Mouse (Mus musculus) embryo, embryonic 9.5 days (tissue): ENCODE results near the gene Ccdc130.

Experiments used
- DNase-seq: peaks from one replicate; pipeline ENCODE4 v3.0.0-alpha.2; 2017; ENCODE audit errors: extremely low spot score

Gene Ccdc130

GRCm38 (mm10) chr8:84269950-84270773 is at the start of gene Ccdc130:
TSS of gene Ccdc130 (minus strand) at chr8:84270380.
- peak; percentile 98 for DNase-seq

- no peak for DNase-seq
These were observed 38.2 kb upstream of the Ccdc130 start for GRCm38 (mm10) chr8:84308376-84308775.

- no peak for DNase-seq
These were observed 33.8 kb upstream of the Ccdc130 start for GRCm38 (mm10) chr8:84303951-84304350.

GRCm38 (mm10) chr8:84297029-84297785 is 27.0 kb upstream of the Ccdc130 start:
- DNase-seq: no peak

DNA sequence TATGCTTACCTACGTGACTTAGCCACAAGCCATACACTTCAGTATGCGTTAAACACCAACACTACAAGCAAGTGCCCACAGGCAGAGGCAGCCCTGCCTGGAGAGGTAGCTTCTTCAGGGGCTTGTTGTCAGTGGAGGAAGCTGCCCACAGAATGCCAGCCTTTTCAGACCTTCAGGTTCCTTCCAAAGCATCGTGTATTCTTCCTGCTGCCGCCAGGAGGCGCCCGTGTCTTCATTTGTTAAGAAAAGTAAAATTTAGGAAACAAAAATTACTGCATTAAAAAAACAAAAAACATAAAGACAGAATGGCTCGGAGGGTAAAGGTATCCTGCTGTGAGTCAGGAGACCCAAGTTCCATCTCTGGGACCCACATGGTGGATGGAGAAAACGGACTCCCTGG is 21.5 kb upstream of the Ccdc130 start:
- DNase-seq: peak; percentile 48

DNA sequence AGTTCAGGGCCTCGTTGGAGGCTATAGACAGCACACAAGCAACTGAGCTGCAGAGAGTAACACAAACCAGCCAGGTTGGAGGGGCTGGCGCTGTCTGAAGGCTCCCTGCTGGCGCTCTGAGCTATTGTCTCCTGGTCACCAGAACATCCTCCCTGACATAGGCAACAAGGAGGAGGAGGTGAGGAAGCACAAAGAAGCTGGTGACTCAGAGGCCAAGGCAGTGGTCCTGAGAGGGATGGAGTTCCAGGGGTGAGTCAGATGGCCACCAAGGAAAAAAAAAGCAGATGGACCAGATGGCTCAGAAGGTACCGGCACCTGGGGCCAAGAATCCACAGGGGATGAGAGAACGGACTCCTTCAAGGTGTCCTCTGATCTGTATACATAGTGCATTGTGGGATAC is 20.9 kb upstream of the Ccdc130 start:
- DNase-seq: no peak

GRCm38 (mm10) chr8:84288892-84289291 is 18.7 kb upstream of the Ccdc130 start:
- no peak for DNase-seq

DNA sequence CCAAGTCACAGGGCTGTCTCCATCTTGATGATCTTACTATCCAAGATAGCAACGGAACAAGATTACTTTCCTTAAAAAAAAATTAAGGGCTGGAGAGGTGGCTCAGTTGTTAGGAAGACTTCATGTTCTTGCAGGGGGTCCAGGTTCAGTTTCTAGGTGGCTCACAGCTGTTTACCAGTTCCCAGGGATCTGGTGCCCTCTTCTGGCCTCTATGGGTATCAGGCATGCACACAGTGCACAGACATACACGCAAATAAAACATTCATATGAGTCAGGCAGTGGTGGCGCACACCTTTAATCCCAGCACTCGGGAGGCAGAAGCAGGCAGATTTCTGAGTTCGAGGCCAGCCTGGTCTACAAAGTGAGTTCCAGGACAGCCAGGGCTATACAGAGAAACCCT is 15.5 kb upstream of the Ccdc130 start:
- peak; percentile 50 for DNase-seq

DNA sequence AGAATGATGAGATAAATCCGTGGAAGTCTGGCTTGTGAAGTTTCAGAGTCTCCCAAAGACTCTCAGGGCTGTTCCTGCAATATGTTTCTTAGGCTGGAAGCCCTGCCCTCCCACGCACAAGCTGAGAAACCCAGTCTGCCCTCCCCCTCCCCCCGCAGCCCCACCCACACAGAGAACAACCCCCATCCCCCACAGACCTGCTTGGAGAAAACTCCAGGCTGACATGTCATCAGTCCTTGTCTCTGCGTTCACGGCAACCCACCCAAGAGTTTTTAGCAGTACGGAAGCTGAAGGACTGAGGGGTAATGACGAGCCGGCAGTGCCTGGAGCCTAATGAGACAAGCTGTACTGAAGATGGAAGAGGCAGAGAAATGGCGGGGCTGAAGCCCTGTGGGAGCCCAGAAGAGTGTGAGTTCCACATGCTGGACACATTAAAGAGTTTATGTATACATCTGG is 14.5 kb upstream of the Ccdc130 start:
- DNase-seq: peak; percentile 39

- DNase-seq: no peak
These were observed 10.6 kb upstream of the Ccdc130 start for GRCm38 (mm10) chr8:84280777-84281176.

GRCm38 (mm10) chr8:84276447-84276846 is 6.3 kb upstream of the Ccdc130 start:
- DNase-seq: no peak

- DNase-seq: no peak
These were observed 3.8 kb upstream of the Ccdc130 start for GRCm38 (mm10) chr8:84273968-84274367.

- no peak for DNase-seq
These were observed 2.1 kb upstream of the Ccdc130 start for GRCm38 (mm10) chr8:84272302-84272701.

GRCm38 (mm10) chr8:84261098-84261497 is 9.1 kb downstream of the Ccdc130 start:
- no peak for DNase-seq

DNA sequence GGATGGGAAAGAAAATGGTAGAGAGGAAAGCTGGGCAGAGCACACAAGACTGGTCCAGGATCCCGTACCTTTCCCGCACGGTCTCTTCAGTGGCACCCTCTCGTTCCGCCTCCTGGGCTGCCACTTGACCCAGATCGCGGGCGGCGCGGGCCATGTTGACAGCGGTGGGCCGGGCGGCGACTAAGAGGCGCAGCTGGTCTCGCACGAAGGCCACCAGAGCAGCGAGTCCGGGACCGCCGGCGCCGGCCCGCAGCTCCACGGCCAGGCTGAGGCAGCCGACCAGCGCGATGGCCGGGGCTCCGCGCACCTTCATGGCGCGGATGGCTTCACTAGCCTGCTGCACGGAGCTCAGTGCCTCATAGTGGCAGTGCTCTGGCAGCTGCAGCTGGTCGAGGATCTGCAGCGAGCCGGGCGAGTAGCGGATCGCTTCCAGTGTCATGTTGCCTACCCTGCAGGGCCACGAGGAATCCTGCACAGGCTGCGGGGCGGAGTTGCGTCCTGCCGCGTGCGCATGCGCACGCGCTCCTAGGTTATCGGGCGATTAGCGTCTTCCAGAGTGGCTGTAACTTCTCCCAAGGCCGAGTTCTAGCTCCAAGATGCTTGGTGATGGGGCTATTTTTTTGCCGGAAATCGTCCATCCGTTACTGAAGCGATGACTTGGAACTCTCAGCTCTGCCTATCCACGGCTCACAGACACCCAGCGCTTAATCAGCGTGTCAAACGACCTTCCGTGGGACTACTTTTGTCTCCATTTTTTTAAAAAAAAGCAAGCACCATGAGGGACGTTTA is 13.2 kb downstream of the Ccdc130 start, which contains the start of gene Mri1:
TSS of gene Mri1 (minus strand) at position 505 of the 789 bp plus-strand sequence.
- peak; percentile 89 for DNase-seq

GRCm38 (mm10) chr8:84256458-84256821 is 13.7 kb downstream of the Ccdc130 start:
- no peak for DNase-seq

DNA sequence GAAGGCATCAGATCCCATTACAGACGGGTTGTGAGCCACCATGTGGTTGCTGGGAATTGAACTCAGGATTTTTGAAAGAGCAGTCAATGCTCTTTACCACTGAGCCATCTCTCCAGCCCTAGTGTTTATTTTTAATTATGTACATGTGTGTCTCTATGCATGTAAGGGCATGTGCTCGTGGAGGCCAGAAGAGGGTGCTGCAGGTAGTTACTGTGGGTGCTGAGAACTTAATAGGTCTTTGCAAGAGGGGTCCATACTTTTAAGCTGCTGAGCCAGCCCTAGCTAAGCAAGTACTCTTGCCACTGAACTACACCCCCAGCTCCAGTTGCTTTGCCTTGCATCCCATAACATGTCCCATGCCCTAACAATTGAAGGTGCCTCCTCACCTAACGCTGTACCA is 14.3 kb downstream of the Ccdc130 start:
- DNase-seq: no peak

DNA sequence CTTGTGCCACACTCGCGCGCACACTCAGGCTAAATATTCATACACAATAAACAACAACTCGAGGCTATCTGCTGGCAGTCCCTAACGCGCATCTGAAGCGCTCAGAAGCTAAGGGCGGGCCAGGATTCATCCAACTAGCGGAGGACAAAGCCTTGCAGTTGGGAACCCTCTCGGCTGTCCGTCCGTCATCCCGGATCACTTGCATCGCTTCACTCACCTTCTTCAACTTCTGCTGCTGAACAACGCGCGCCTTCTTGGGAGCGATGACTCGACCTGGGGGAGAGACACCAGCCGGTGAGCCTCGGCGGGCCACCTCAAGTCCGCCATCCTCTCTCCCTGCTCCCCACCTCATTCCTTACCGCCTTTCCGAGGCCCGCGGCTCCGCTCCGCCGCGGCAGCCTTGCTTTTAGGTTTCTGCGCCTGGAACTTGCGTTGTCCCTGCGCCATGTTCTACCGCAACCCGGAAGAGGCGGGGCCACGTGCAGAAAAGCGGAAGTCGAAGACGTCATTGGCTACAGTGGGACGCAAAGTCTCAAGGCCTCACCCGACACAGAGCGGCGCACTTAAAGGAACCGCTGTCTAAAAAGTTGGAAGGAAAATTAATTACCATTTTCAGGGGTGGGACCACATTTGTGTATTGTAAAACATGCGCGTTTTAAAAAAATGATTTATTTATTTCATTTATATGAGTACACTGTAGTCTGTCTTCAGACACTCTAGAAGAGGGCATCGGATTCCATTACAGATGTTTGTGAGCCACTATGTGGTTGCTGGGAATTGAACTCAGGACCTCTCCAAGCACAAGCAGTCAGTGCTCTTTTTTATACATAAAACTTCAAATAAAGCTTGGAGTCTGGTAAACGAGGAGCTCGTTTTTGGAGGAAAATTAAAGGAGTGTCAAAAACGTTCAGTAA is 20.7 kb downstream of the Ccdc130 start, which contains the start of gene D8Ertd738e:
TSS of gene D8Ertd738e (minus strand) at position 463 of the 914 bp plus-strand sequence.
- peak; percentile 79 for DNase-seq

DNA sequence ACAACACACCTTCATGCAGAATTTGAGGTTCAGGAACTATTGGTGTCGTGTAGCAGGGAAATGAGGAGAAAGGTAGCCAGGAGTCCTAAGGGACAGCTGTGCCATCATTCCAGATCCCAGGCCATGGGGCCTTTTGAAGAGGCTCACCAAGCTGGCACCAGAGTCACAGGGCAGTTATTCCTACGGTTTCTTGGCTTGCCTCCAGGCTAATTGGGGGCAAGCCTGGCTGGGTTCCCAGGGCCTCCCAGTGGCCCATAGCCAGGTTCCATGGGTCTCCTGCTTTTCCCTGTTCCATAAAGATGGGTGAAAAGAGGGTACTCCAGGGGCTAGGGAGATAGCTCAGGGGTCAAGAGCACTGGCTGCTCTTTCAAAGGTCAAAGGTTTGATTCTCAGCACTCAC is 28.4 kb downstream of the Ccdc130 start:
- DNase-seq: no peak

GRCm38 (mm10) chr8:84241167-84241566 is 29.0 kb downstream of the Ccdc130 start:
- DNase-seq: no peak
